Mouse (Mus musculus): ENCODE results near the gene Lat2.
"Not testable (repeated sequence)": the region's sequence is repeated elsewhere in the genome, so short reads cannot be mapped to it uniquely, and the experiment has no call there.

Lat2 gene

DNA sequence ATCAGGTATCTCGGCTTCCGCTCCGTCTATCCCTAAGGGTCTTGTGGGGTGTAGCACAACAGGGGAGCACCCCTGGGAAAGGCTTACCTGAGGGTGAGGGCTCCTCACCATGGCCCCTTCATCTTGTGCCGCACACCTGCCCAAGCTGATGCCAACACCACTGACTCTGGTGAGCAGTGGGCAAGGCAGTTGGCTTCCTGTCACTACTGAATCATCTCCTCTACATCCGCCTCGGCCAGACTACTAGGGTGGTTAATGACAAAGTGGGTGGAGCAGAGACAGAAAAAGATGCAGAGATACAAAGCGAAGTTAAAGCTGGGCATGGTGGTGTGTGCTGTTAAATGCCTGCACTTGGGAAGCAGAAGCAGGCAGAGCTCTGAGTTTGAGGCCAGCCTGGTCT lies at the start of gene Lat2:
Gene Lat2 (minus strand): TSS at position 224 of the 400 bp plus-strand sequence.
- DNase-seq (ENCODE audit: low spot score), result no peak

DNA sequence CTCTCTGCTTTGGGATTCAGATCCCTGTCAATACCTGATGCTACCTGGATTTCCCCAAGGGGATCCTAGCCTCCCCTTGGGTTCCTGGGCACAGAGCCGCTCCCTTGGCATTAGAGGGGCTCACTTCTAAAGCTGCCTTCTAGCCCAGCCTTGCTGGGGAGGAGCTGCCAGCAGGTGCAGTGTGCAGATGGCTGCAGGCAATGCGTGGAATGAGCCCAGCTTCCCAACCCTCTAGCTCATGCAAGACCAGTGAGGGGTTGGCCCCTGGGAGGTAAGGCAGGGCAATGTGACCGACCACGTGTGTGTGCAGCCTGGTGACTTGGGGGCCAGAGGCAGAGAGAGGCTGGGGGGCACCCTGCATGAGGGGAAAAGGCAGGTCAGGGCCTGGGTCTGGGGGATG lies 41.9 kb upstream of the Lat2 start:
- DNase-seq (ENCODE audit: low spot score), result no peak

DNA sequence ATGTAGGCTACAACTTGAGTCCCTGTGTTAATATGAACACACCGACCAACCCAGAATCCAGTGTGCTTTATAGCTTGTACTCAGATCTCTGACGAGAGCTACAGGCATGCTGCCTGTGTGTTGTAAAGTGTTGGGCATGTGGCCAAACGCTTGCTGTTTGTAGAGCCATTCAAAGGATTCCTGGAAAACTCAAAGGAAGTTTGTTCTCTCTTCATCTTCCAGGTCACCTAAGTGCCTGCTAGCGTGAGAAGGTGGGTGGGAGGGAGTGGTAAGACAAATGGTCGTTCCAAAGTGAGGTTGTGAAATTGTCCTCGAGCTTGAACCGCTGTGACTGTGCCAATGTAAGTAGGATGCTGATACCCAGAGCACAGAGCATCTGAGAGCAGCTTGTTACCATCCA lies 37.2 kb upstream of the Lat2 start:
- DNase-seq (ENCODE audit: low spot score), result no peak

DNA sequence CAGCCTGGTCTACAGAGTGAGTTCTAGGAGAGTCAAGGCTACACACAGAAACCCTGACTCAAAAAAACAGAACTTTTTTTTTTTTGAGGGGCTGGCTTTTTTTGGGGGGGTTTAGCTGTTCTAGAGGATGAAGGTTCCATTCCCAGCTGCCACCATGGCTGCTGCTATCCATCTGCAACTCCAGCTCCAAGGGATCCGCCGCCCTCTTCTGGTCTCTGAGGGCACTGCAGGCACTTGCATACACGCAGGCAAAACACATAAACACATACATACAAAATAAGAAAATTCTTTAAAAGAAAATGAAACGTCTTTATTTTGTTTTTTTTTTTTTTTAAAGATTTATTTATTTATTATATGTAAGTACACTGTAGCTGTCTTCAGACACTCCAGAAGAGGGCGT lies 36.1 kb upstream of the Lat2 start:
- peak; percentile 63 for DNase-seq (ENCODE audit: low spot score)

DNA sequence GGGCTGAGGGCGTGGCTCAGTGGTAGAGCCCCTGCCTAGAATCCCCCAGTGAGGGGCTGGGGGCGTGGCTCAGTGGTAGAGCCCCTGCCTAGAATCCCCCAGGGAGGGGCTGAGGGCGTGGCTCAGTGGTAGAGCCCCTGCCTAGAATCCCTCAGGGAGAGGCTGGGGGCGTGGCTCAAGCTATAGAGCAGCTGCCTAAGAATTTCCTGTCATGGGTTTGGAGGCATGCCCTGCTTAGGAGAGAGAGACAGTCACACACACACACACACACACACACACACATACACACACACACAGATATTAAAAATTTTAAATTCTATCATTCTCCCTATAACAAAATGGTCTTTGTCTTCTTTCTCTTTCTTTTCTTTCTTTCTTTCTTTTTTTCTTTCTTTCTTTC lies 34.2 kb upstream of the Lat2 start:
- DNase-seq (ENCODE audit: low spot score), result not testable (repeated sequence)

DNA sequence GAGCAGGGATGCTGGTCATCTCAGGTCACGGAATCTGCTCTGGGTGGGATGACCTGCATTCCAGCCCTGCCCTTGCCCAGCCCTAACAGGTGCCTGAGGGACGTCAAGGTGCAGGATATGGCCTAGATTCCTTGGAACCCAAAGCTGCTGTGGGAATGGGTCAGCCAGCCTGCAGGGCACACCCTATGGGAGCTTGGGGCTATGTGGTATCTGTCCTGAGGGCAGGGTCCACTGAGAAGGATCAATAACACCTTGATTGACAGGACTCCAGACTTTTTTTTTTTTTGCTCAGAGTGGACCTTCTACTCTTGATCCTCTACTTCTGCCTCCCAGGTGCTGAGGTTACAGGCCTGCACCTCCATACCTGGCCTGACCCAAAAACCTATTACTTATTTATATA lies 32.6 kb upstream of the Lat2 start:
- no peak for DNase-seq (ENCODE audit: low spot score)

DNA sequence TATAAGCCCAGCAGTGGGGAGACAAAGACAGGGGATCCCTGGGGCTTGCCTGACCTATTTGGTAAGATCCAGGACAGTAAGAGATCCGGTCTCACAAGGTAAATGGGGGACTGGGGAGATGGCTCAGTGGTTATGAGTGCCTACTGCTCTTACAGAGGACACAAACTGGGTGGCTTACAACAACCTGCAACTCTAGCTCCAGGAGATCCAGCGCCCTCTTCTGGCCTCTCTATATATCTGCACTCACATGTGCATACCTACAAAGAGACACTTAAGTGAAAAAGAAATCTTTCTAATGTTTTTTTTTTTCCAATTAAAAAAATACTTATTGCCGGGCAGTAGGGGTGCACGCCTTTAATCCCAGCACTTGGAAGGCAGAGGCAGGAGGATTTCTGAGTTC lies 31.6 kb upstream of the Lat2 start:
- DNase-seq (ENCODE audit: low spot score), result no peak

DNA sequence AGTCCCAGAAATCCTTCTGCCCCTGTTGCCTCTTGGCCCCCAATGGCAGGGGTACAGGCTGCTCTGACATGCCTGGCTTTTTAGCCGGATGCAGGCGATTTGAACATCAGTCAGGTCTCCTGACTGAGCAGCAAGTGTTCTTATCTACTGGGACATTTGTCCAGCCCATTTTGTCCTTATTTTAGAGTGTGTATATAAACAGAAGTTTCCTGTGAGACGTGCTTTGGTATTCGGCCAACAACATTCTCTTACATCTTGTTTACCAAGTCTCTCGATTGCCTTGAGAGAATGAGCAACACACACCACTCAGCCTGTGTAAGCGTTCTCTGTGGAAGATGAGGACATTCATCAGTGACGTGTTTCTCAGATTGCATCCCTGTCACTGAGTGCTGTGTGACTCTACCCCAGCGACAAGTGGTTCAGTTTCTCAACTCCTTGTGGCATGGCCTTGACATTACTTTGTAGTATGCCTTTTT lies 29.9 kb upstream of the Lat2 start:
- no peak for DNase-seq (ENCODE audit: low spot score)

DNA sequence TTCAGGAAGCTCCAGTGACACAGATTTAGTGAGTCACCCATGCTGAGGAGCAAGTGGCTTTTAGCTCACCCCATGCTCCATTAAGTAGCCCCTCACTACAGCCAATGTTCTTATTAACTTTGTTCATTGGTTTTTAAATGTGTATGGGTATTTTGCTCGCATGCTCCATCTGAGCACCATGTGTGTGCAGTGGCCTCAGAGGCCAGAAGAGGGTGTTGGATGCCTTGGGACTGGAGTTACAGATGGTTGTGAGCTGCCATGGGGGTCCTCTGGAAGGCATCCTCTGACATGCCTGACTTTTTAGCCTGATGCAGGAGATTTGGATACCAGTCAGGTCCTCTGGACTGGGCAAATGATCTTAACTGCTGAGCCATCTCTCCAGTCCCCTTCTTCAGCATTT lies 29.3 kb upstream of the Lat2 start:
- DNase-seq (ENCODE audit: low spot score), result no peak

DNA sequence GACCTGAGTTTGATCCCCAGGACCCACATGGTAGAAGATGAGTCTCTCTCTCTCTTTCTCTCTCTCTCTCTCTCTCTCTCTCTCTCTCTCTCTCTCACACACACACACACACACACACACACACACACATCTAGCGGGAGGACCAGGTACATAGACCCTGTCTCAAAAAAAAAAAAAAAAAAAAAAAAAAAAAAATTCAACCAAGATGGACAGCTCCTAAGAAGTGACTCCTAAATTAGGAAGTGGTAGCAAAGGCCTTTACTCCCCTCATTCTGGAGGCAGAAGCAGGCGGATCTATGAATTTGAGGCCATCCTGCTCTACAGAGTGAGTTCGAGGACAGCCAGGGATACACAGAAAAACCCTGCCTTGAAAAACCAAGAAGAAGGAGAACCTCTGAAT lies 25.5 kb upstream of the Lat2 start:
- DNase-seq (ENCODE audit: low spot score), result no peak

DNA sequence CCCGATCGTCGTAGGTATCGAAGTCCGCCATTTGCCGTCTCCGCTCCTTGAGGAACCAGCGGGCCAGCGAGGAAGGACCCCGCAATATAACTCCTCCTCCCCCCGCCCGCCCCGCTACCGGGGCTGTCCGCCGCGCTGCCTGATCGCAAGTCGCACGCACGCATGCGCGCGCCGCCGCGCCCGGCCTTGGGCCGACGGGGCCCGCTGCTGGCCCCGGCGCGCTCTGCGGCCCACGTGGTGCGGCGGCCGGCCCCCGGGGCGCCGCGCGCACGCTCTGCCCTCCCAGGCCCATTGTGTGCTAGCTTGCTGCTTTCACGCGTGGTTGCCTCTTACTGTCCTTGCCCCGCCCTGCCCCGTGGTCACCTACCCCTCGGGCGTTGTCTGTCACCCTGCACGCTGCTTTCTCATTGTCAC lies 24.5 kb upstream of the Lat2 start, which contains the start of gene Eif4h:
Gene Eif4h (minus strand): TSS at position 222 of the 414 bp plus-strand sequence.
- DNase-seq (ENCODE audit: low spot score), result peak; percentile 98

DNA sequence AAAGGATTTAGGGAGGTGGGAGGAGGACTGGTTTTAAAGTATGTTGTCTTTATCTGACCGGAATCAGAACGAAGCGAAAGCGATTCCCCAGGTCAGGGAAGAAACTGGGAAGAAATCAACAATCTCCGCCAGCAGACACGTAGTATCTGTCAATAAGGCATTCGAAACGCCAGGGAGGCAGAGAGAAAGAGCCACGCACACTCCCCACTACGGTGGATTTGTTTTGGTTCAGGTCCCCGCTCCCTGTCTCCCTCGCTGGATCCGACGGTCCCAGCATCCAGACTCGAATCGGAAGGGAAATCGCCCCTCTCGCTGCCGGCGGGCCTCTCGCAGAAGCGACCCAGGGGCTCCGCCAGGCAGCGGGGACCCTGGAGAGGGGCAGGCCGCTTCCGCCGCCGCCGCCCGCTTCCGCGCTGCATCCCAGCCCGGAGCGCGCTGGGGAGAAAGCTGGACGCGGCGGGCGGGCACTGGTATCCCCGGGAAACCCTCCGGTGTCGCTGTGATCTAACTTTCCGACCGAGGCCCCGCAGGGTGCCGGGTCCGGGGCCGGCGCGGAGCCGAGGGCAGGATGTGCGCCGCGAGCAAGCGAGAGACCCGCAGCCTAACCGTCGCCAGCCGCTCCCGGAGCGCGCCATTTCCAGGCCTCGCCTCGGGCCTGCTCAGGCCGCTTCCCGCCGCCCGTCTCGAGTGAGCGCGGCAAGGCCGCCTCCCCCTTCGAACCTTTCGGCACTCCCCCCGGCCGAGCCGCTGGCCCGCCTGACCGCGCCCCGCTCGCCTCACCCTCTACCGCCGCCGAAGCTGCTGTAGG lies 23.8 kb upstream of the Lat2 start:
- DNase-seq (ENCODE audit: low spot score), result peak; percentile 25

DNA sequence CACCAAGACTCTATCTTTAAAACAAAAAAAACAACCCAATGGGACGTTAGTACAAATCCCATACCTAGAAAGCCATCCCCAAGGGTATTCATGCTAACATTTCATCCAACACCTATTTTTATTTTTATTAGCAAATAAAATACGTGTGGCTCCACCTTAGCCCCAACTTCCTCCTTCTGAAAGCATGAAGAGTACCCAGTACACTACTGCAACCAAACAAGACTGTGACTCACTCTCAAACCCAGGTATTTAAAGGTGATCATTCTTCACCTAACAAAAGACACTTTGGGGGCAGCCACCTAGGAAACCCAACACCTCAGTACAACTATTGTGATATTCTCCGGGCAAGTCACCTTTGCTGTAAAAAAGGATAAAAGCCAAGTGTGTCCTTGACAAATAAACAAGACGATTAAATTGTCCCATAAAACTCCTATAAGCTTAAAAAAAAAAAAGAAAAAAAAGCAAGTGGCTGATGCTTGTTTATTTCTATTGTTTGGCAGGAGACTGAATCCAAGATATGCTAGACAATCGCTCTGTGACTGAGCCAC lies 23.1 kb upstream of the Lat2 start:
- no peak for DNase-seq (ENCODE audit: low spot score)

DNA sequence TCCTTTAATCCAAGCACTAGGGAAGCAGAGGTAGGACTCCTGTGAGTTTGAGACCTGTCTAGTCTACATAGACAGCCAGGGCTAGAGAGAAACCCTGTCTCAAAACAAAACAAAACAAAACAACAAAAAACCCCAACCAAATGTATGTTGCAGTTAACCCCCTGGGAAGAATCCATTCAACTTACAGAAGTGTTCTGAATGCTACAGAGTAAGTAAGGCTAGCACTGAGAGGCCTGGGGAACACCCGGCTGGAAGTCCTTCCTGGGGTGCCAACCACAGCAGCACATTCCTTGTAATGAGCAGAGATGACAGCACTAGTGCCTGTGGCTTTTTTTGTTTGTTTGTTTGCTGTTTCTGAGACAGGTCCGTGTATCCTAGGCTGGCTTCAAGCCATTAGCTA lies 18.0 kb upstream of the Lat2 start:
- no peak for DNase-seq (ENCODE audit: low spot score)

DNA sequence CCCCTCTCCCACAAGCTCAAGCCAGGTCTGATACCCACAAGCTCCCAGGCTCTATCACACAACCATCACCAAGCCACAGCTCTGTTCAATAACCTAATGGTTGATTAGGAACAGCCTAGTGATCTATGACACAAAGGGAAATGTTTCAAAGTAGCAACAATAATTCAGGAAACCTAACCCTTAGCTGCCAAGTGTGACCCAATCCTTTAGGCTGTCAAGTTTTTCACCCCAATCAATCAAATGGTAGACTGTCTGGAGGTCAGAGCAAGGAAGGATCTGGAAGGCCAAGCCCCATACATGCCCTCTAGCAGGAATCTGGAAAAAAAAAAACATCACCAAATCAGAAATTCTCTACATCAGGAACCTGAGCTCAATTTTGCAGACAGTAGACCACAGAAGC lies 16.0 kb upstream of the Lat2 start:
- no peak for DNase-seq (ENCODE audit: low spot score)

DNA sequence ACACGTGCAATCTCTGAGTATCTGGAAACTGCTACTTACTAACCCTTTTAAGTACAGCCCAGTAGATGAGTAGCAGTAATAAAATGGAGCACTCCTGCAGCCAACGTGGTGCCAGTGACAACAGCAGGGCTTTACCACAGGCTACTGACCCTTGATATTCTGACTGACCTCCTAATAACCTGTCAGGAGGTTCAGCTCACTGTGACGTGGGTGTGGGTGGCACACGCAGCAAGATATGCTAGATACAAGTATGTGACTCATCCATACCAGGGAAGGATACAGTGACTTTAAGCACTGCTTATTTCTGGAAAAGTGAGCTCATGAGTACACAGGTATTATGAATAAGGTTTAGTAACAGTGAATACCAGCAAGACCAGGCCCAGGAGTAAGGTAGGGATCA lies 14.7 kb upstream of the Lat2 start:
- no peak for DNase-seq (ENCODE audit: low spot score)

DNA sequence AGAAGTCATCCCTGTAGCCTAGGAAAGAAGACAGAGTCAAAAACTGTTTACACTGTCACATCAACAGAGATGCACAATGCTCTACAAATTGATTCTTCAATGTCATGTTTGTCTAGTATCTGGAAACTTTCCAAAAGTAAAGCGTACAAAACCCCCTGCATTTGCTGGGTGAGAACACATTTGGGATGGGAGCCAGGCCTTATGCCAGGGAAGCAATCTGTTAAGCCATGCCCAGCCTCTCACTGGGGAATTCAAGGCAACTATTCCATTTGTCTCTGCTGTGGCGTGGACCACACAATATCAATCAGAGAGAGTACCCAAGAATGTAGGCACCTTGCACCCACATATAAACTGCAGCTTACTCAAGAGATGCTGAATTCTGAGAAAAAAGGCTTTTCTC lies 7.2 kb upstream of the Lat2 start:
- no peak for DNase-seq (ENCODE audit: low spot score)

DNA sequence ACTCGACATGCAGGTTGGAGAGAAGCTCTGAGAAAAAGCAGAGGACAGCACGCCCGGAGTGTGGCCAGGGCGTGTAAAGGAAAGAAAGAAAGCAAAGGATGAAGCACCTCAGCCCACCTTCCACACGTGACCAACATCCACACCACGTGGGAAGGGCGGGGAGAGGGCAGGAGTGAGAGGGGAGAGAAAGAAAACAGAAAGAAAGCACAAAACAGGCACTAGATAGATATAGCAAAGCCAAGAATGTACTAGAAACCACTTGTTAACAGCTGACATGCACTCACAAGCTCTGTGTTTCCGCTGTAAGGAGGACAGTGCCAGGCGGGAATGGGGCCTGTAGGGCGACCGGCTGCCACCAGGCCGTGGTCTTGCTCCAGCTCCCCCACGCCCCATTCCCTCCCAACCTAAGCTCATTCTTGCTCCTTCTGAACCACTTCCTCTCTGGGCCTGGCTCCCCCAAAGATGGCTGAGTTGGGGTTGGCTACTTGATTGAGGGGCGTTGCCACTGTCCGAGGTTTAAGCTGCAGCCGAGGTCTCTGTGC lies 6.3 kb upstream of the Lat2 start:
- DNase-seq (ENCODE audit: low spot score), result no peak

DNA sequence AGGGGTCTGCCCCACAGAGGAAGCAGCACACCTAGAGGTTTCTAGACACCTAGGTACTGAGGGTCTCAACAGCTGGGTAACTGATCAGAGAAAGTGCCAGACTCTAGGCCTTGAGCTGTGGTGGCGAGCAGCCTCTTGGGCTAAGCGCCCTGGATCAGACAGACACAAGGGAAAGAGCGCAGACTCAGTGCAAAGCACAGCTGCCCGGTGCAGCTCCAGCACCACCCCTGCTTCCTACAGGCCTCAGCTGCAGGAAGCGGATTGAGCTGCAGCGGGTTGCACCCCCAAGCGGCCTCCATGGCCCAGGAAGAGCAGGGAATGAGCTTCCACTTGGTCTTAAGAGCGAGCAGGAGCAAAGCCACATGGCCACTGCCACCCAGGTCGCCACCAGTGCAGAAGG lies 5.6 kb upstream of the Lat2 start:
- no peak for DNase-seq (ENCODE audit: low spot score)

DNA sequence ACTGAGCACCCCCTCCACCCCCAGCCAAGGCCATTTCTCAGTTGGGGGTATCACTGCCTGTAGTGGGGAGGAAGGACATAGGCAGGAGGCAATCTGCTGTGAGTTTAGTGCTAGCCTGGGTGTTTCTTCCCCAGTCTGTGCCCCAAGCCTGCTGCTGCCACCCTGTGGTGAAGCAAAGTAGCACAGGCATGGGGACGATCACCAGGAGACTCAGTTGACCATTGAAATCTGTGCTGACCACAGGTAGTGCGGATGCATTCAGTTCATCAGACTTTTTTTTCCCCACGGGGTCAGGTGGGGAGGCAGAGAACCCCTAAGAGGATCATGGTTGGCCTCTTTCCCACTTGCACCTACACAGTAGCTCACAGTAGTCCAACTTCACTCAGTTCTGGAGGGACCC lies 2.2 kb upstream of the Lat2 start:
- peak; percentile 61 for DNase-seq (ENCODE audit: low spot score)

DNA sequence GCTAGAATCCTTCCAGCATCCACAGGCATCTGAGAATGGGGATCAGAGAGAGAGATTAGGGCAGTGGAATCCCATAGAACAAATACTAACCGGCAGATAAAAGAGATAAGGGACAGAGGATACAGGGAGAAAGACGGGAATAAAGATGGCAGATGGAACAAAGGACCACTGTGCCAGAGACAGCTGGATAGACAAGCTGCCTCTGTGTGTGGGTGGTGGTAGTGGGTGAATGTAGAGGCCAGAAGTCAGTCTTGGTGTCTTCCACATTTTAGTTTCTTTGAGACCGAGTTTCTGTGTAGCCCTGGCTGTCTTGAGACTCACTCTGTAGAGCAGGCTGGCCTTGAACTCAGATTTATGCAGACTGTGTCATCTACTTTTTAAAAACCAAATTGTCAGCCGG lies 955 bp upstream of the Lat2 start:
- no peak for DNase-seq (ENCODE audit: low spot score)

DNA sequence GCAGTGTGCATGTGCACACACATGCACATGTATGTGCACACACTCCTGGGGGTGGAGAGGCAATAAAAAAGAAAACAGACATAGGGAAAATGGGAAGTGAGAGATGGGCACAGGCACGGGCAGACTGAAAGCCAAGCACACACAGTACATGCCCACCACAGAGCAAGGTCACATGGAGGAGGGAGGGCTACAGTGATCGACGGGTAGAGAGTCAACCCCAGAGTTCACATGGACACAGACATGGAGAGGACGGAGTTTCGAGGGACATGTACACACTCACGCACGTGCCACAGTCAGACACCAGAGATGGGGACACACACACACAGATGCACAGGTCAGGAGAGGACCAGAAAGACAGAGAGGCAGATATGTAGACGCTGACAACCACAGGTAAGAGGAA lies 555 bp upstream of the Lat2 start:
- DNase-seq (ENCODE audit: low spot score), result no peak

DNA sequence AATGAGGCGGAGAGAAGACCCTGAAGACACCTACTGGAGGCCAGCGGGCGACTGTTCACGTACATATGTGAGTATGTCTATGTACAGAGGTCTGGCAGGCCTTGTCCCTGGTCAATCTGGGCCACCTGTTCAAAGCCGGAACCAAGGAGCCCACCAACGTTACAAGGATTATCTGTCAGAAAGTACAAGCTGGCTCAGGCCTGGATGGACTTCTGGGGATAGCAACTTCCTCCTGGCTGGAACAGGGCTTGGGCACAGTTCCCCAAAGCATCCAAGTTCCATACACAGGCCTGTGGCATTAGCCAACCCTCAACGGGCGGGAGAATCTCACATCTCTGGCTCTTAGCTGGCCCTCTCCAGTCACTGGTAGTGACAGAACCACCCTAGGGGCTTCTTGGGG lies 529 bp downstream of the Lat2 start:
- DNase-seq (ENCODE audit: low spot score), result no peak

DNA sequence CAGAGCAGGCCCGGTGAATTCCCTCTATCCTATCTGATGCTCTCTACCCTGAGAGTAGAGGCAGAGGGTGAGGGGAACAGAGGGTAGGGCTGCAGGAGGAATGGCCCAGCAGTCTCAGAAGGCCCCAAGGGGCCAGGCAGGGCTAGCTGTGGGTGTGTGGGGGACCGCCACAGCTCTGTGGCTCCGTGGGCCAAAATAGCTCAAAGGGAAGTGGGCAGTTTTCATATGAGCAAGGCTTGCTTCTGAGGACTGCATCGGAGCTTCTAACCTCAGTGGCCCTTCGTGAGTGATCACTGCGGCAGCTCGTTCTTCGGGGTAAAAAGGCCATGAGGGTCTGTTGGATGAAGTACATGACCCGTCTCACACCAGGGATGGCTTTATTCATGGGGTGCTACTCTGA lies 1.1 kb downstream of the Lat2 start:
- no peak for DNase-seq (ENCODE audit: low spot score)
